Mouse (Mus musculus) lung, embryonic 16.5 days (tissue): ENCODE results near the gene Wdr76. TPM values are rescaled to one million over a fixed set of nuclear protein-coding genes. Genes with fewer than 3 reads are reported as not detected.

Experiments
- ATAC-seq: fragments of 200-750 bp; cut with Nextera tagmentation; 2 replicates; pipeline ENCODE4 v1.8.0; 2017; ENCODE audit warnings: low read depth, mild to moderate bottlenecking, moderate library complexity
- H3K27ac ChIP-seq: fragments of 300-500 bp; sonication (generic); 2 replicates; pipeline ENCODE4 v1.5.1; 2014; ENCODE audit warnings: mild to moderate bottlenecking, control low read depth, low read length
- H3K27me3 ChIP-seq: fragments of 300-500 bp; sonication (generic); 2 replicates; pipeline ENCODE4 v1.6.1; 2014; ENCODE audit warnings: low read depth, low read length, mixed read lengths; ENCODE audit not compliant: control insufficient read depth, insufficient read depth
- H3K36me3 ChIP-seq: fragments of 300-500 bp; sonication (generic); 2 replicates; pipeline ENCODE4 v1.6.1; 2014; ENCODE audit warnings: low read length; ENCODE audit not compliant: control insufficient read depth, insufficient read depth
- H3K4me1 ChIP-seq: fragments of 300-500 bp; sonication (generic); replicated peaks from 2 replicates; pipeline ENCODE4 v1.6.1; 2014; ENCODE audit warnings: low read length, mixed read lengths; ENCODE audit not compliant: control insufficient read depth, insufficient read depth
- H3K4me2 ChIP-seq: fragments of 300-500 bp; sonication (generic); 2 replicates; pipeline ENCODE4 v1.6.1; 2014; ENCODE audit warnings: low read depth, low read length, control low read depth
- H3K4me3 ChIP-seq: fragments of 300-500 bp; sonication (generic); 2 replicates; pipeline ENCODE4 v1.5.1; 2014; ENCODE audit warnings: mild to moderate bottlenecking, low read length, control low read depth
- H3K9ac ChIP-seq: fragments of 300-500 bp; sonication (generic); 2 replicates; pipeline ENCODE4 v1.6.1; 2014; ENCODE audit warnings: low read length, control low read depth
- H3K9me3 ChIP-seq: fragments of 300-500 bp; sonication (generic); 2 replicates; pipeline ENCODE4 v1.6.1; 2016; ENCODE audit warnings: low read length; ENCODE audit not compliant: control insufficient read depth
- WGBS: fragments of 180-500 bp; shearing (Covaris S2); extraction: QIAGEN DNeasy Blood & Tissue Kit; methylation state at CpG from one replicate; pipeline ENCODE4 v1.1.7; 2014; 5-methylcytosine and 5-hydroxymethylcytosine counted together
- polyA plus RNA-seq: library from polyadenylated mRNA; unstranded; fragments of >200 nt; fragmentation: Nextera tagmentation; extraction: Ambion mirVana; gene quantifications from 2 replicates; pipeline ENCODE4 v1.2.1, GENCODE M21; 2015

Wdr76 gene
- polyA plus RNA-seq, 1 experiment from 2014 or later = 9.8 TPM

DNA sequence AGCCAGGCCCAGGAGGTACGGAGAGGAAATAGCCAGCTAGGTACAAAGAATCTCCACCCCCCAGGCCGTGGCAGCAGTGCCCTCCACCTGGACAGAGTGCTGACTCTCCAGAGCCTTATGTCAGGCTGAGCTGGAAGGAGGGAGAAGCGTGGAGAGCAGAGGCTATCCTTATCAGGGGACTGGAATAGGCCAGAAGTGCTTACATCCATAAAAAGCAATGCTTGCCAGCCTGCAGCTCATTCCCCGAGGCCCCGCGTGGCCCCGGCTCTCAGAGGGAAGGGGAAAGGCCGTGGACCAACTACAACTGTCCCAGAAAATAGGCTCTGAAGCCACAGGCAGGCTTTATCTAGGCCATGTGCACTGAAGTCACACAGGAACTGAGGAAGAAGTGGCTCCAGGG lies 44.7 kb downstream of the Wdr76 start:
- Histone ChIP-seq H3K4me1 (no peaks in the 10 kb centered on the region), H3K27me3 (no peaks in the 10 kb centered on the region), H3K4me3 (no peak overlapping the region), H3K9me3 (no peaks in the 10 kb centered on the region), H3K27ac (no peak overlapping the region), H3K4me2 (no peak overlapping the region), H3K9ac (no peak overlapping the region), H3K36me3 (no peaks in the 10 kb centered on the region)
- ATAC-seq = no peak
- 82% methylated on average over 8 of the region's 8 CpGs for WGBS

DNA sequence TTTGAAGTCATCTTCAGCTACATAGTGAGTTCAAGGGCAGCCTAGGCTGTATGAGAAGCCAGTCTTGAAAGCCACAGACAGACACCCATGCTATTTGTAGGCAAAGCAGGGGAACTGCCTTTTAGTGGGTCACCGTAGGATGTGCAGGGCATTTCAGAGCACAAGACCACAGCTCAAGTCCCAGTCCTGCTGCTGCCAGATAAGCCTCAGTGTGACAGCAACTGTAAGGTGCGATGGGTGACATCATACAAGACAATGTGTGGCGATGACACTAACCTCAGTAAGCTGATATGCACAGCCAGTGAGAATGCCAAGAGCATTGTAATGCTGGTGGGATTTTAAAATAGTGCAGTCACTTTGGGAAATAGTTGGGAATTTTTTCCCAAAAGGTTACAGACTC lies 56.6 kb downstream of the Wdr76 start:
- Histone ChIP-seq H3K27ac (no peak overlapping the region), H3K9me3 (no peaks in the 10 kb centered on the region), H3K4me1 (no peaks in the 10 kb centered on the region), H3K9ac (no peak overlapping the region), H3K27me3 (no peaks in the 10 kb centered on the region), H3K4me2 (no peak overlapping the region), H3K4me3 (no peak overlapping the region), H3K36me3 (no peaks in the 10 kb centered on the region)
- ATAC-seq = no peak
- WGBS = 77% methylated on average over 3 of the region's 3 CpGs

DNA sequence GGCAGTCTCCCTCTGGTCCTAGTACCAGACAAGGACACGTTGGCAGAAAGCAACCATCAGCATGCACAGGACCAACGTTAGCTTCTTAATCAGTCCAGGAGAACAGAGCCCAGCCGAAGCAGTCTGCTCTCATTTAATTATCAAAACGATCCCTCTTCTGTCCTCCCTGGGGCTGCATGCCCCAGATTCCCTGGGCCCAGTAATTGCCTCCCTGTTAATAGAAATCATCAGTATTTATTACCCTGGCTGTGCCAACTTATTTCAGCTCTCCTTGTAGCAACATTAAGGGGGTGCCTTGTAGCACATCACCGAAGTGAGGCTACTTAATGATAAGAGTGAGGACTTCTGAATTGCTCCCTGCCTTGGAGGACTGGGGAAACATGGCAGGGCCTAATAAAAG lies 59.4 kb downstream of the Wdr76 start:
- WGBS = 71% methylated on average over 5 of the region's 5 CpGs

DNA sequence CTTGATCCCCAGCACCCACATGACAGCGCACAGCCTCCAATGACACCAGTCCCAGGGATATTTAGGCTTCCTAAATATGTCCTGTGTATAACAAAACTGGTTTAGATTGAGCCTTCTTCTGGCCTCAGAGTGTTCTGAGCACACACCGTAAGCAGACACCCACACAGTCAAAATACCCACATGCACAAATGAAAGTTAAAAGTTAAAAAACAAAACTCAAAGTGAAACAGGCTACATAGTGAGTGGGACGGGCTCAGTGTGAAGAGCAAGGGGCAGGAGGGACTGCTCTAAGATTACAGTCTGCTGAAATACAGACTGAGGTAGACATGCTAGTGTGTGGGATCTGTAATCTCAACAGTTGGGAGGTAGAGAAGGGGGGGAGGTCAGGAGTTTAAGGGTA lies 63.5 kb downstream of the Wdr76 start:
- Histone ChIP-seq H3K4me1 (peaks cover 11% of the 10 kb centered on the region), H3K9ac (no peak overlapping the region), H3K4me2 (no peak overlapping the region), H3K27ac (no peak overlapping the region), H3K9me3 (no peaks in the 10 kb centered on the region), H3K36me3 (no peaks in the 10 kb centered on the region), H3K27me3 (no peaks in the 10 kb centered on the region), H3K4me3 (no peak overlapping the region)
- ATAC-seq = no peak
- 76% methylated on average over 3 of the region's 3 CpGs for WGBS

More for the DNA sequence above, 59.4 kb downstream of the Wdr76 start:
- Histone ChIP-seq H3K27me3 (no peaks in the 10 kb centered on the region), H3K36me3 (no peaks in the 10 kb centered on the region), H3K9ac (no peak overlapping the region), H3K27ac (no peak overlapping the region), H3K4me1 (no peaks in the 10 kb centered on the region), H3K4me3 (no peak overlapping the region), H3K9me3 (no peaks in the 10 kb centered on the region), H3K4me2 (no peak overlapping the region)
- ATAC-seq = no peak

DNA sequence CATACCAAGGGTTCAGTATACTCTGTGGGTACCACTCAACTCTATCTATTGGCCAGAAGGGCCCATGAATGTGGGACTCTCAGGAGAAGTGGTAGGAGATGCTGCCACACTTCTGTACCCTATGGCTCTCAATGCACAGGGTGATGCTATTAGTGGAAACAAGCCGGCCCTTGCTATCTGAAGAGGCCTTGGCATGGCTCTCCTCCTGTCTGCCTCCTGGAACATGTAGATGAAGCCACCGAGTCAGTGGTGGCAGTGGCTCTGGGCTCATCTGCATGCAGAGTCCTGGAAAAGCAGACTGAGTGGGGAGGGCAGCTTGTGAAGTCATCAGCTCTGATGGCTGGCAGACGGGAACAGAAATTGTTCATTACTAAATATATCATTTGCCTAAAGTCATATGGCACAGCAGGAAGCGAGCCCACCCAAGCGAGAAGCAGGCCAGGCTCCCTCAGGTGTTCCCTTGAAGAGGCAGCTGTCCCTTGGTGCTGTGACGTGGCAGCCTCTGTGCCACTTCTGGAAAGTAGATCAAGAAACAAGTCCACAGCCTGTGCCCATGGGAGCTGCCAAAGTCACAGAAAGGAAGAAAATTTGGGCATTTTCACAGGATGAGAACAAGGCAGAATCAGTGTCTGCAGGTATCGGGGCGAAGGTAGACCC lies 64.6 kb downstream of the Wdr76 start:
- H3K36me3 ChIP-seq = no peaks in the 10 kb centered on the region
- WGBS = 61% methylated on average over 8 of the region's 8 CpGs
- no peaks in the 10 kb centered on the region for H3K27me3 ChIP-seq
- no peak overlapping the region for H3K4me2 ChIP-seq
- H3K9me3 ChIP-seq = no peaks in the 10 kb centered on the region
- ATAC-seq = no peak
- H3K27ac ChIP-seq = no peak overlapping the region
- H3K9ac ChIP-seq = no peak overlapping the region
- peaks cover 19% of the 10 kb centered on the region for H3K4me1 ChIP-seq
- H3K4me3 ChIP-seq = no peak overlapping the region

DNA sequence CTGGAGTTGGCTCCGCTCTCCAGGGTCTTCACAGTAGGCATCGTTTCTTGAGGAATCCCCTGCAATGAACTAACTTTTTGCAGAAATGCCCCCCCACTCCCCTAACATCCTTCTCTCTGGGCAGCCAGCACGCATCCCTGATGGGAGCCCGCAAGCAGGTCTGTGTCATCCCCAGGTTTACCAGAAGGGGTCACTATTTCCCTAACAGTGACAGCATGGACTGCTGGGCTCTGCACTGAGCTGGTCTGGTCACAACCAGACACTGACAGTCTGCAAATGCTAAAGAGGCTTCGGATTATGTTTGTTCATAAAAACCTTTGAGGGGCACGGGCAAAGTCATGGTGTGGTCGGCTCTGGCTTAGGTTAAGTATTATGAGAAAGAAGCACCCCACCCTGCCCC lies 65.3 kb downstream of the Wdr76 start:
- Histone ChIP-seq H3K4me3 (no peak overlapping the region), H3K27ac (no peak overlapping the region), H3K4me2 (no peak overlapping the region), H3K36me3 (no peaks in the 10 kb centered on the region), H3K9ac (no peak overlapping the region), H3K27me3 (no peaks in the 10 kb centered on the region), H3K4me1 (peaks cover 22% of the 10 kb centered on the region), H3K9me3 (no peaks in the 10 kb centered on the region)
- ATAC-seq = peak; percentile 52
- WGBS = 12% methylated on average over 7 of the region's 7 CpGs

DNA sequence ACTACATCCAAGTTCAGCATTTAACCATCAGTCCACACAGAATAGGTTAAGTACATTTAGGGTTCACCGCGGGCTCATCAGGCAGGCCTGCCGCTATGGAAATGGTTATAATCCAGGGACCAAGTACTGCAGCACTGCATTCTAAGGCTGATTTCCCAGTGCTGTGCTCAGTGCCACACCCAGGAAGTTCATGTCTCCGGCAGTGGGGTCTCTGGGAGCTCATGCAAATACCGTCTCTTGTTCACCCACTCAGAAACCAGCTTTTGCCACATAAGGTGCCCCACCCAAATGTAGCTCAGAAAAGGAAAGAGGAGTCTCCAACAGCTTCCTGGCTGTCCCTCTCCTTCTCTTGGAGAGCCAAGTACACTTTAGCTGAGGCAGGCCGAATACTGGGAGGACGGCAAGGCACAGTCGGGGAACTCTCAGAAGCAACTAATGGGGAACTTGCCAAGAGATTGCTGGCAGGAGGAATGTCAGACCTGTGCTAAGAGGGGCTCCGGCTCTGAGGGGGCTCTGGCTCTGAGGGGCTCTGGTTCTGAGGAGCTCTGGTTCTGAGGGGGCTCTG lies 67.6 kb downstream of the Wdr76 start:
- WGBS = 52% methylated on average over 9 of the region's 9 CpGs
- ATAC-seq = peak; percentile 48
- H3K9me3 ChIP-seq = no peaks in the 10 kb centered on the region
- 0 out of 2 replicates have a peak overlapping the region, but pooled peaks have one; percentile 9 for H3K4me2 ChIP-seq
- H3K9ac ChIP-seq = no peak overlapping the region
- H3K4me3 ChIP-seq = no peak overlapping the region
- H3K4me1 ChIP-seq = peaks cover 22% of the 10 kb centered on the region
- H3K27me3 ChIP-seq = no peaks in the 10 kb centered on the region
- H3K36me3 ChIP-seq = no peaks in the 10 kb centered on the region
- H3K27ac ChIP-seq = no peak overlapping the region

DNA sequence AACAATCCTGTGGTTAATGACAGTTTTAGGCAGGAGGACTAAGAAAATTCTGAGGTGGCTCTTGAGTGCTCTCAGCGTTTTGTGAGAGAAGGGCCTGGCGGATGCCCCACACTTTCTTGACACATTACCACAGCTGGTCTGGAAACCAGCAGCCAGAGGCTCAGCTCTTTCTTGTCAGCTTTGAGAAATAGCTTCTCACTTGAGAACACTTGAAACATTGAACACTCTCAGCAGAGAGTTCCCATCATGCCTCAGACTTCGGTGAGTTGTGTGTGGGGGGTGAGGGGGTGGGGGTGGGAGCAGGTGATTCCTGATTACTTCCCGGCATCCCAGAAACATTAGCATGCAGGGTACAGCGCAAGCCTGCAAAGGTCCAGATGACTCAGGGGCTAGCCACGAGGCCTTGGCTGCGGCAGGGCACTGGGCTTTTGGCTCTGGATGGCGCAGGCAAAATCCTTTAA lies 69.2 kb downstream of the Wdr76 start:
- H3K4me3 ChIP-seq = no peak overlapping the region
- no peaks in the 10 kb centered on the region for H3K9me3 ChIP-seq
- H3K4me2 ChIP-seq = no peak overlapping the region
- 17% methylated on average over 8 of the region's 8 CpGs for WGBS
- ATAC-seq = peak; percentile 75
- H3K27me3 ChIP-seq = no peaks in the 10 kb centered on the region
- peaks cover 22% of the 10 kb centered on the region for H3K4me1 ChIP-seq
- peak overlapping the region; percentile 32; the same call in 1 of the 2 replicates for H3K9ac ChIP-seq
- H3K36me3 ChIP-seq = no peaks in the 10 kb centered on the region
- peak overlapping the region; percentile 70 for H3K27ac ChIP-seq

DNA sequence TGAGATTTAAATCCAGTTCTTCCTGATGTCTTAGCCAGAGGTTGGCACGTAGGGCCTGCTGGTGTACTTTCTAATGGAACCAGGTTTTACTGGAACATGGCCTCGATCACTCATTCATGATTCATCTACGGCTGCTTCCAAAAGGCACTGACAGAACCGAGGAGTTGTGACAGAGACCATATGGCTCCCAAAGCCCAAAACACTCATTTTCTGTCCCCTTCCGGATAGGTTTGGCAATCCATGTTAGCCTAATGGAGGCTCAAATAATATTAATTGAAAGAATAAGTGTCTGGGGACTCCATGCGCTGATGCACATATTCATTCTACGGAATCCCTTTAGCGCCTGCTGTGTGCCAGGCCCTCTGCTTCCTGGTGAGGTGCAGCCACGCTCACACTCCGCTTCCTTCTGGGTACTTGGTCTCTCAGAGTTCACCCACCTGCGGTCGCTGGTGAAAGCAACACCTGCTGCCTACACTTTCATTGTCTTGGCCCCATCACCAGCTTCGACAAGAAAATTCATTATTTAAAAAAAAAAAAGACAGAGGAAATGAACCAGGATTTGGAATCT lies 76.4 kb downstream of the Wdr76 start:
- Histone ChIP-seq H3K4me3 (no peak overlapping the region), H3K4me2 (no peak overlapping the region), H3K4me1 (peaks cover 14% of the 10 kb centered on the region), H3K36me3 (no peaks in the 10 kb centered on the region), H3K9ac (no peak overlapping the region), H3K9me3 (no peaks in the 10 kb centered on the region), H3K27me3 (no peaks in the 10 kb centered on the region), H3K27ac (peak overlapping the region; percentile 73)
- WGBS = 70% methylated on average over 13 of the region's 13 CpGs
- ATAC-seq = peak; percentile 31; the same call in 1 of the 2 replicates
